Mouse (Mus musculus) heart, postnatal 0 days (tissue): ENCODE measurements around the gene Cyp20a1. TPM values are rescaled to one million over a fixed set of nuclear protein-coding genes. Genes with fewer than 3 reads are reported as not detected.

Experiments
- ATAC-seq: fragments of 200-750 bp; cut with Nextera tagmentation; 2 replicates; pipeline ENCODE4 v1.8.0; 2017; ENCODE audit warnings: low read depth, moderate number of reproducible peaks, moderate library complexity; ENCODE audit not compliant: insufficient read depth
- DNase-seq: peaks from one replicate; pipeline ENCODE4 v3.0.0-alpha.2; 2016; ENCODE audit warnings: low spot score
- H3K27ac ChIP-seq: fragments of 300-500 bp; sonication (generic); 2 replicates; pipeline ENCODE4 v1.5.1; 2014; ENCODE audit warnings: low read depth, mild to moderate bottlenecking
- H3K27me3 ChIP-seq: fragments of 300-500 bp; sonication (generic); 2 replicates; pipeline ENCODE4 v1.6.1; 2014; ENCODE audit warnings: low read length, mixed read lengths; ENCODE audit not compliant: control insufficient read depth, insufficient read depth
- H3K36me3 ChIP-seq: fragments of 300-500 bp; sonication (generic); replicated peaks from 2 replicates; pipeline ENCODE4 v1.6.1; 2014; ENCODE audit warnings: low read length, mixed read lengths; ENCODE audit not compliant: control insufficient read depth, insufficient read depth
- H3K4me1 ChIP-seq: fragments of 300-500 bp; sonication (generic); 2 replicates; pipeline ENCODE4 v1.6.1; 2014; ENCODE audit warnings: antibody characterized with exemption; ENCODE audit not compliant: control insufficient read depth, insufficient read depth
- H3K4me2 ChIP-seq: fragments of 300-500 bp; sonication (generic); 2 replicates; pipeline ENCODE4 v1.6.1; 2014; ENCODE audit warnings: low read depth, mild to moderate bottlenecking, low read length, moderate library complexity
- H3K4me3 ChIP-seq: fragments of 300-500 bp; sonication (generic); 2 replicates; pipeline ENCODE4 v1.5.1; 2014; ENCODE audit warnings: low read depth, low read length
- H3K9ac ChIP-seq: fragments of 300-500 bp; sonication (generic); replicated peaks from 2 replicates; pipeline ENCODE4 v1.6.1; 2014; ENCODE audit warnings: low read depth, low read length, mixed read lengths
- H3K9me3 ChIP-seq: fragments of 300-500 bp; sonication (generic); replicated peaks from 2 replicates; pipeline ENCODE4 v1.6.1; 2016; ENCODE audit warnings: low read length; ENCODE audit not compliant: control insufficient read depth
- CTCF ChIP-seq: IDR thresholded peaks from 2 replicates; pipeline ENCODE4 v1.5.1; 2016; ENCODE audit warnings: antibody characterized with exemption, control low read depth, low read depth
- EP300 ChIP-seq: IDR thresholded peaks from 2 replicates; pipeline ENCODE4 v1.6.1; 2016; ENCODE audit warnings: antibody characterized with exemption, low read depth
- WGBS: fragments of 180-500 bp; shearing (Covaris S2); extraction: QIAGEN DNeasy Blood & Tissue Kit; methylation state at CpG from one replicate; pipeline ENCODE4 v1.1.7; 2014; 5-methylcytosine and 5-hydroxymethylcytosine counted together
- polyA plus RNA-seq: library from polyadenylated mRNA; unstranded; fragments of >200 nt; fragmentation: Nextera tagmentation; extraction: Ambion mirVana; gene quantifications from 2 replicates; pipeline ENCODE4 v1.2.1, GENCODE M21; 2015
- total RNA-seq: library from RNA; depleted of rRNA; stranded (reverse); fragments of >200 nt; gene quantifications from 2 replicates; pipeline ENCODE4 v1.2.3, GENCODE M21; 2014; ENCODE audit warnings: low replicate concordance

The Cyp20a1 gene
- total and polyA plus RNA-seq, 2 experiments from 2014 or later: 14.7 to 33.0 TPM

DNA sequence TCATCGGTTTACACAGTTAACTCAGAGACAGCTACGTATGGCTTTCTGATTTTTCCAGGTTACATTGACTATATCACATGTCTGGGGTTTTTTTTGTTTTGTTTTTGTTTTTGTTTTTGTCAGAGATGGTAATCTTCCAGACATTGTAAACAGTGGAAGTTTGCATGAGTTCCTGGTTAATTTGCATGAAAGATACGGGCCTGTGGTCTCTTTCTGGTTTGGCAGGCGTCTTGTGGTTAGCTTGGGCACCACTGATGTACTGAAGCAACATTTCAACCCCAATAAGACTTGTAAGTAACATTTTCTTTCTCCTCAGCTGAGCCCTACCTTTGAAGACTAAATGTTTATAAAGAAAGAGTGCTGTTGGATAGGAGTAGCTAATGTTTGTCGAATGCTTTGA is 9.7 kb downstream of the Cyp20a1 start:
- ATAC-seq: no peak
- 94% methylated on average over 5 of the region's 5 CpGs for WGBS

DNA sequence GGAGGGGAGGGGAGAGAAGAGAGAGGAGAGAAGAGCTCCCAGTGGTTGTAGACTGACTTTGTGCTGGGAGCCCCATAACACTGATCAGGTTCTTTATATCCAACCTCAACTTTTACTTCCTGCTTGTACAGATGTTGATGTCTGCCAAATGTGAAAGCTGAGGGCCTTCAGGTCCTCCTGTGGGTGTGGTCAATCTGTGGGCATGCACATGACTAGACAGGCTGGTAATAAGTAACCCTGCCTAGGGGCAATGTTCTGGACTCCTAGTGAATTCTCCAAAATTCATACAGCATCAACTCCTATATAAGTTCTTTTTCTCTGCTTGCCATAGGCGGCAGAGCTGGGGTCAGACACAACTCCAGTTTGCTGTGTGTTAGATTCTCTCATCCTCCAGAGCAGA is 18.5 kb downstream of the Cyp20a1 start:
- H3K9me3 ChIP-seq: no peaks in the 10 kb centered on the region
- DNase-seq (no peak), ATAC-seq (no peak)
- no peak overlapping the region for H3K9ac ChIP-seq
- no peak overlapping the region for H3K4me2 ChIP-seq
- H3K27ac ChIP-seq: no peak overlapping the region
- H3K36me3 ChIP-seq: peaks cover 28% of the 10 kb centered on the region
- 100% methylated on average over 1 of the region's 1 CpGs for WGBS
- H3K27me3 ChIP-seq: no peaks in the 10 kb centered on the region
- TF ChIP-seq CTCF (no peak), EP300 (no peak)
- H3K4me1 ChIP-seq: no peaks in the 10 kb centered on the region
- H3K4me3 ChIP-seq: no peak overlapping the region

More for the DNA sequence above, 9.7 kb downstream of the Cyp20a1 start:
- peaks cover 19% of the 10 kb centered on the region for H3K36me3 ChIP-seq
- H3K27me3 ChIP-seq: no peaks in the 10 kb centered on the region
- H3K9ac ChIP-seq: no peak overlapping the region
- H3K4me1 ChIP-seq: no peaks in the 10 kb centered on the region
- TF ChIP-seq CTCF: no peak
- TF ChIP-seq EP300: no peak
- no peak for DNase-seq
- no peak overlapping the region for H3K4me2 ChIP-seq
- no peak overlapping the region for H3K27ac ChIP-seq
- H3K4me3 ChIP-seq: no peak overlapping the region
- peaks cover 6% of the 10 kb centered on the region for H3K9me3 ChIP-seq

DNA sequence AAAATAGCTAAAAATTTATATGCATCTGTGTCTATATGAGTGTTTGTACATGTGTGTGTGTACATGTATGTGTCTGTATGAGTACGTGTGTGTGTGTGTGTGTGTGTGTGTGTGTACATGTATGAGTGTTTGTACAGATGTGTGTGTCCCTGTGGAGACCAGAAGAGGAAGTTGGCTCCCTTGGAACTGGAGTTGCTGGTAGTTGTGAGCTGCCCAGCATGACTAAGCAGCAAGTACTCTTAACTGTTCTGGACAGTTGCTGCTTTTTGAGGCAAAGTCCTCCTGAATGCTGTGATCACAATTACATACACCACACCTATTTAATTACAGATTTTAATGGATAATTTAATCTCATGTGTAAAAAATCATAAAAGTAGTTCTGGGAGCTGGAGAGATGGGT is 33.4 kb downstream of the Cyp20a1 start:
- TF ChIP-seq CTCF (no peak), EP300 (no peak)
- Histone ChIP-seq H3K9me3 (no peaks in the 10 kb centered on the region), H3K4me1 (no peaks in the 10 kb centered on the region), H3K9ac (no peak overlapping the region), H3K27ac (no peak overlapping the region), H3K36me3 (peaks cover 39% of the 10 kb centered on the region), H3K4me3 (no peak overlapping the region), H3K27me3 (no peaks in the 10 kb centered on the region), H3K4me2 (no peak overlapping the region)
- 96% methylated on average over 1 of the region's 1 CpGs for WGBS
- ATAC-seq (no peak), DNase-seq (no peak)

DNA sequence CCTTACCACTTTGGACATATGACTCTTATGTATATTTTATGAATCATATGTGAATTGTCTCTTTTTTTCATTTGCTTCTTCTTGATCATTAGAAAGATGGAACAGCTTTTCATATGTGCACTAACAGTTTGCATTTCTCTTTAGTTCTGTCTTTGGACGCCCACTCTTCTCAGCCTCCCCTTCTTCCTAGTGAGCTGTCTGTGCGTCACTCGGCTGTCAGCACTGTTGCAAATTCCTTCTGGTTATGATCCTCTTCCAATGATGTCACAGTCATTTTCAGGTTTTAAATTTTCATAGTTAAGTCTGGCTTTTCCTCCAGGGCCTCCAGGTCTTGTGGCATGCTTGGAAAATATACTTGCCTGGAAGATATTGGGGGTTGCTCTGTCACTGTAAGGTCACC is 38.8 kb downstream of the Cyp20a1 start:
- Histone ChIP-seq H3K4me3 (no peak overlapping the region), H3K36me3 (peaks cover 38% of the 10 kb centered on the region), H3K4me1 (no peaks in the 10 kb centered on the region), H3K9me3 (no peaks in the 10 kb centered on the region), H3K27me3 (no peaks in the 10 kb centered on the region), H3K9ac (no peak overlapping the region), H3K4me2 (no peak overlapping the region), H3K27ac (no peak overlapping the region)
- WGBS: 83% methylated on average over 3 of the region's 3 CpGs
- TF ChIP-seq CTCF (no peak), EP300 (no peak)
- no peak for ATAC-seq
- no peak for DNase-seq

DNA sequence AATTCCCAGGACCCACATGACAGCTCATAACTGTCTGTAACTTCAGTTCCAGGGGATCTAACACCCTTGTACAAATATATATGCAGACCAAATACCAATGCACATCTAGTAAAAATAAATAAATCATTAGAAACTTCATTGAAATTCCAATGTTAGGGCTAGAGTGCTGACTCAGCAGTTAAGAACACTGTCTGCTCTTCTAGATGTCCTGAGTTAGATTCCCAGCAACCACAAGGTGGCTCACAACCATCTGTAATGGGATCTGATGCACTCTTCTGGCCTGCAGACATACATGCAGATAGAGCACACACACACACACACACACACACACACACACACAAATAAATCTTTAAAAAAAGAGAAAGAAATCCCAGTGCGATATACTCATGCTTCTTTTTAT is 61.7 kb downstream of the Cyp20a1 start:
- Histone ChIP-seq H3K4me2 (no peak overlapping the region), H3K9ac (no peak overlapping the region), H3K4me3 (no peak overlapping the region), H3K4me1 (no peaks in the 10 kb centered on the region; the same call in 1 of the 2 replicates), H3K27ac (no peak overlapping the region), H3K36me3 (no peaks in the 10 kb centered on the region), H3K9me3 (0 out of 2 replicates have a peak, but pooled peaks cover 4% of the 10 kb centered on the region), H3K27me3 (no peaks in the 10 kb centered on the region)
- no peak for DNase-seq
- no peak for ATAC-seq
- WGBS: 98% methylated on average over 1 of the region's 1 CpGs
- no peak for TF ChIP-seq EP300
- peak; percentile 29 for TF ChIP-seq CTCF

GRCm38 (mm10) chr1:60408501-60409167 is 65.5 kb downstream of the Cyp20a1 start:
- TF ChIP-seq CTCF (no peak), EP300 (no peak)
- WGBS: 27% methylated on average over 13 of the region's 13 CpGs
- Histone ChIP-seq H3K27ac (peak overlapping the region; percentile 93), H3K4me3 (peak overlapping the region; percentile 95), H3K9ac (peak overlapping the region; percentile 93), H3K4me2 (peak overlapping the region; percentile 86), H3K9me3 (no peaks in the 10 kb centered on the region), H3K4me1 (peaks cover 4% of the 10 kb centered on the region; the same call in 1 of the 2 replicates), H3K36me3 (no peaks in the 10 kb centered on the region), H3K27me3 (no peaks in the 10 kb centered on the region)
- DNase-seq (no peak), ATAC-seq (peak; percentile 6; the same call in 1 of the 2 replicates)
